Mouse (Mus musculus) frontal cortex, postnatal 36 days (tissue): ENCODE measurements at regions not wholly inside any gene's neighbourhood (a gene's known extent, or its start where the extent isn't known, plus 50 kb on each side); places are given as distances from the start of the nearest gene placed in this dataset.

Source experiments
- DNase-seq, 2 experiments: peaks; one replicate each; pipeline ENCODE4 v3.0.0; 2022; ENCODE audit warnings: low spot score in 2 of 2

DNA sequence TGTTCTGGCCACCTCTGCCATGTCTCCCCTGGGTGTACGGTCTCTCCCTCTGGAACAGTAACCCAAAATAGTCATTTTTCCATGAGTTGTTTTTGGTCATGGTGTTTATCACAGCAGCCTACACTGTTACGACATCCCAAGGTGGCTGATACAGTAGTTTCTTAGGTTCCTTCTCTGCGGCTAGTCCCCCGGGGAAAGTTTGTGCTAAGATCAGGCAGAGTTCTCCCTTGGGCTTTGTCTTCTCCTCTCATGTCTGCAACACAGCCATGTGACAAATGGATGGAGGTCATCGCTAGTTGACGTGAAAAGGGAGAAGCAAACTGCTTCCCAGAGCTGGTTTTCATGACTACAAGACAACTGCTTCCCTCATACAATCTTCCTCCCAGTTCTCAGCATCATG lies 56.9 kb upstream of the Serp2 start:
- no peak for DNase-seq

DNA sequence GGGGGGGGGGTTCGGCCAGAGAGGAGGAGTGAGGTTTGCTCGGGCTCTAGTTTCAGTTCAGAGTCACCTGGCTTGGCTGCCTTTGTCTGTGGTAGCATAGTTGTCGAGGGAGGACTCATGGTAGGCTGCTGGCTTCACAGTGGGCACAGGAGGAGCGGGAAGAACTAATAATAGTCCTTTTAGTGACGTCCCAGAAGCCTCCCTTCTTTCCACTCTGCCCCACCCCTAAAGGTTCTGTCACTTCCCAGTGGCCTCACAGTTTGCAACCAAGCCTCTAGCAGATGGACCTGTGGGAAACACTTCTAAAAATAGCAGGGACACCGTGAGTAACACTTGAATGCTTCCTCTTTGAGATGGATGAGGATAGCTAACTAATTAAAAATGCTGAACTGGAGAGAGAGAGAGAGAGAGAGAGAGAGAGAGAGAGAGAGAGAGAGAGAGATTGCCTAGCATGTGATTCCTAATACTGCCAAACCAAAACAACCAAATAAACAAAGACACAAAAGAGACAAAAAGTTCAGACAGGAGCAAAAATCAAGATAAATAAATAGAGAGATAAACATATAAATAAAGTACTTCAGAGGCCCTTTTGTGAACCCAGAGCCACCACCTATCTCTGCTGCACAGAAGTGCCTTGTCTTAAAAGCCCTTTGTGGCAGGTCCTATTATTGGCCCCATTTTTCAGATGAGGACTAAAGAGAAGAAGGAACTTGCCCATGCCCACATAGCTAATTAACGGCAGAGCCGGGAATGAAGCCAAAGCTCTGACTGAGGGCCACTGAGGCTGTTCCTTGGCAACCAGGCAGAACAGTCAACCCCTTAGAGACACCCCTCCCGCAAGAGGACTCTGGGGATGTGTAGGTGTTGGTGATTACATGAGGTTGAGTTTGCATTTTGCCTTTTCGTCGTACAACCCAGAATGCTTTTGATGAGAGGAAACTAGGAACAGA lies 54.0 kb upstream of the Serp2 start:
- peak; percentile 40 to 59 for DNase-seq
